In the genomic region with DNA sequence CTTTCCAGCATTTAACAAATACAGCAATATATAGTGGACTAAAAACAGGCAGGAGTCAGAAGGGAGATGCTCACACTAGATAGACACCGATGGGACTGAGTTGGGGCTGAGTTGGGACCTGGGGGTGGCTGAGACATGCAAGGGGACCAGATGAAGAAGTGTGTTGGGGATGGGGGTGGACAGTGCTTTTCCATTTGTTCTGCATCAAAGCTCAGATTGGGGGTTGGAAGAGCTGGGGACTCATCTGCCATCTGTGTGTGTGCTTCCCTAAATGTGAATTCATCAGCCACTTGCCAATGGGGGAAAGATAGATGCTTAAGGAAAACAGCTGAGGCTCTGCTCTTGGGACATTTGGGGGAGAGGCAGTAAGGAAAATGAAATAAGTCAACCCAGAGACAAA, we compare ENCODE assay signal across 19 mouse cellular contexts. TPM values are rescaled to one million over a fixed set of nuclear protein-coding genes. Genes with fewer than 3 reads are reported as not detected.
A peak's percentile ranks its signal among the peaks of the same experiment; 100 is the strongest.
DNase-seq lines count a peak whose midpoint lies in the region; ATAC-seq and TF ChIP-seq lines count a peak whose summit lies in the region.
"Had no signal": no experiment of that assay in that cellular context is flagged by ENCODE, and none has a peak within 500 bp of the region (broad histone marks: within the 10 kb centered on the region; RNA-seq: fewer than 3 reads in every experiment).

No protein-coding gene starts in this region.

- DNase-seq in layer of hippocampus, adult 11-12 months (ENCODE audit: low spot score), result peak; percentile 66
- DNase-seq in layer of hippocampus, postnatal 10 days (ENCODE audit: low spot score in 2 of 2), result no peak
- DNase-seq in neural tube, embryonic 10.5 days (ENCODE audit: extremely low spot score, low spot score), result no peak
- DNase-seq in layer of hippocampus, adult 9-11 months, result peak; percentile 86
- no peak for DNase-seq in thymus, postnatal 25 days
- DNase-seq in cerebellum, adult 2 months, result no peak
- DNase-seq: adrenal gland, adult 8-10 months; cerebellum, adult 8-10 months; heart, postnatal 36 days; liver, embryonic 13.5 days; thymus, postnatal 36 days had no signal

- TF ChIP-seq POLR2A in cerebellum, adult 2 months (IDR thresholded peaks at IDR 0.05; ENCODE audit: borderline replicate concordance, insufficient read depth, low read length), result no peak

- TF ChIP-seq CTCF in cerebellum, adult 2 months (IDR thresholded peaks at IDR 0.05; ENCODE audit: borderline replicate concordance, insufficient read depth, low read depth, low read length), result no peak

- no peaks in the 10 kb centered on the region for H3K4me1 ChIP-seq in neural tube, embryonic 12.5 days
- no peaks in the 10 kb centered on the region for H3K4me1 ChIP-seq in cerebellum, adult 2 months (ENCODE audit: control insufficient read depth, insufficient read depth, low read length)
- H3K4me1 ChIP-seq: embryonic facial prominence, embryonic 12.5 days; forebrain, embryonic 15.5 days; heart, embryonic 13.5 days; kidney, embryonic 15.5 days; lung, embryonic 15.5 days had no signal

- H3K36me3 ChIP-seq in neural tube, embryonic 12.5 days, result peaks cover 49% of the 10 kb centered on the region
- H3K36me3 ChIP-seq: embryonic facial prominence, embryonic 12.5 days; heart, embryonic 13.5 days; kidney, embryonic 15.5 days; liver, embryonic 13.5 days; lung, embryonic 15.5 days had no signal

- 83% methylated on average over 1 of the region's 1 CpGs for WGBS in neural tube, embryonic 12.5 days
- 83% methylated on average over 1 of the region's 1 CpGs for WGBS in cerebellum, adult 2 months

- H3K4me3 ChIP-seq in neural tube, embryonic 12.5 days, result no peak overlapping the region
- no peak overlapping the region for H3K4me3 ChIP-seq in cerebellum, adult 2 months (replicated peaks; ENCODE audit: insufficient read depth, low read depth, low read length)
- H3K4me3 ChIP-seq: embryonic facial prominence, embryonic 12.5 days; forebrain, embryonic 15.5 days; heart, embryonic 13.5 days; kidney, embryonic 15.5 days; liver, embryonic 13.5 days; lung, embryonic 15.5 days had no signal

- H3K27ac ChIP-seq in neural tube, embryonic 12.5 days, result no peak overlapping the region
- no peak overlapping the region for H3K27ac ChIP-seq in cerebellum, adult 2 months (ENCODE audit: insufficient read depth, low read length)
- H3K27ac ChIP-seq: embryonic facial prominence, embryonic 12.5 days; forebrain, embryonic 15.5 days; heart, embryonic 13.5 days; kidney, embryonic 15.5 days; liver, embryonic 13.5 days; lung, embryonic 15.5 days; stomach, postnatal 0 days had no signal

- H3K4me2 ChIP-seq in neural tube, embryonic 12.5 days (replicated peaks), result no peak overlapping the region
- H3K4me2 ChIP-seq: embryonic facial prominence, embryonic 12.5 days; forebrain, embryonic 15.5 days; heart, embryonic 13.5 days; kidney, embryonic 15.5 days; liver, embryonic 13.5 days; lung, embryonic 15.5 days had no signal

- H3K9ac ChIP-seq in neural tube, embryonic 12.5 days, result no peak overlapping the region
- H3K9ac ChIP-seq: embryonic facial prominence, embryonic 12.5 days; forebrain, embryonic 15.5 days; heart, embryonic 13.5 days; kidney, embryonic 15.5 days; liver, embryonic 13.5 days; lung, embryonic 15.5 days had no signal

- no peaks in the 10 kb centered on the region for H3K27me3 ChIP-seq in neural tube, embryonic 12.5 days (replicated peaks)
- H3K27me3 ChIP-seq in cerebellum, adult 2 months (ENCODE audit: control insufficient read depth, insufficient read depth, low read length), result no peaks in the 10 kb centered on the region
- H3K27me3 ChIP-seq: embryonic facial prominence, embryonic 12.5 days; forebrain, embryonic 15.5 days; heart, embryonic 13.5 days; kidney, embryonic 15.5 days; liver, embryonic 13.5 days; lung, embryonic 15.5 days had no signal

- H3K9me3 ChIP-seq in neural tube, embryonic 12.5 days, result no peaks in the 10 kb centered on the region
- H3K9me3 ChIP-seq: embryonic facial prominence, embryonic 12.5 days; forebrain, embryonic 15.5 days; heart, embryonic 13.5 days; kidney, embryonic 15.5 days; liver, embryonic 13.5 days; lung, embryonic 15.5 days had no signal

- ATAC-seq in neural tube, embryonic 12.5 days (ENCODE audit: low FRiP score, low read depth), result 0 out of 2 replicates have a peak, but pooled peaks have one; percentile 32
- ATAC-seq: forebrain, embryonic 15.5 days; intestine, embryonic 16.5 days had no signal

RNA-seq across cellular contexts. Expression of a gene that starts 23.5 kb away (rescaled TPM):
- 10 to 100 TPM in 1 of 2 experiments, 1 to 10 TPM in 1; 9.3 to 10.7 TPM for total RNA-seq in layer of hippocampus, postnatal 10 days (2021)
- polyA plus RNA-seq in neural tube, embryonic 12.5 days (2016; fragmentation: Nextera tagmentation; extraction: Ambion mirVana), result 26.2 and 27.7 TPM in 2 replicates
- 3.2 and 3.3 TPM in 2 replicates for polyA plus RNA-seq in cerebellum, adult 2 months (2012; rRNA removed)

Comparison
In these comparisons a context has a peak if more than half of its experiments do, and no peak if none do; other contexts are left out.
1. DNase-seq: peak in layer of hippocampus, adult 11-12 months (single experiment) and layer of hippocampus, adult 9-11 months (single experiment); none in layer of hippocampus, postnatal 10 days (0 of 2), neural tube, embryonic 10.5 days (single experiment), thymus, postnatal 25 days (single experiment) and cerebellum, adult 2 months (0 of 2).